Mouse (Mus musculus) heart, embryonic 13.5 days (tissue): ENCODE results near the gene BC107364. TPM values are rescaled to one million over a fixed set of nuclear protein-coding genes. Genes with fewer than 3 reads are reported as not detected.
"Not testable (repeated sequence)": the region's sequence is repeated elsewhere in the genome, so short reads cannot be mapped to it uniquely, and the experiment has no call there.

ENCODE experiments used
- ATAC-seq: fragments of 200-750 bp; cut with Nextera tagmentation; 2 replicates; pipeline ENCODE4 v1.8.0; 2017; ENCODE audit warnings: moderate TSS enrichment; ENCODE audit not compliant: insufficient number of reproducible peaks, low FRiP score, low TSS enrichment; ENCODE audit errors: extremely low read depth
- H3K27ac ChIP-seq: fragments of 300-500 bp; sonication (generic); replicated peaks from 2 replicates; pipeline ENCODE4 v1.5.1; 2015; ENCODE audit warnings: moderate library complexity, mild to moderate bottlenecking, inconsistent platforms
- H3K27me3 ChIP-seq: fragments of 300-500 bp; sonication (generic); replicated peaks from 2 replicates; pipeline ENCODE4 v1.6.1; 2015; ENCODE audit warnings: mild to moderate bottlenecking, inconsistent platforms
- H3K36me3 ChIP-seq: fragments of 300-500 bp; sonication (generic); 2 replicates; pipeline ENCODE4 v1.6.1; 2015; ENCODE audit warnings: mild to moderate bottlenecking, inconsistent platforms
- H3K4me1 ChIP-seq: fragments of 300-500 bp; sonication (generic); 2 replicates; pipeline ENCODE4 v1.6.1; 2015; ENCODE audit warnings: inconsistent platforms
- H3K4me2 ChIP-seq: fragments of 300-500 bp; sonication (generic); 2 replicates; pipeline ENCODE4 v1.6.1; 2015; ENCODE audit warnings: inconsistent platforms, mild to moderate bottlenecking, moderate library complexity
- H3K4me3 ChIP-seq: fragments of 300-500 bp; sonication (generic); 2 replicates; pipeline ENCODE4 v1.5.1; 2015; ENCODE audit warnings: moderate library complexity, mild to moderate bottlenecking, inconsistent platforms
- H3K9ac ChIP-seq: fragments of 300-500 bp; sonication (generic); 2 replicates; pipeline ENCODE4 v1.6.1; 2015; ENCODE audit warnings: inconsistent platforms, mild to moderate bottlenecking, moderate library complexity
- H3K9me3 ChIP-seq: fragments of 300-500 bp; sonication (generic); 2 replicates; pipeline ENCODE4 v1.6.1; 2016; ENCODE audit warnings: inconsistent platforms
- WGBS: fragments of 180-500 bp; shearing (Covaris S2); methylation state at CpG from one replicate; pipeline ENCODE4 v1.1.7; 2015; ENCODE audit warnings: mixed read lengths; 5-methylcytosine and 5-hydroxymethylcytosine counted together
- polyA plus RNA-seq: library from polyadenylated mRNA; unstranded; fragments of >200 nt; fragmentation: Nextera tagmentation; extraction: Ambion mirVana; gene quantifications from 2 replicates; pipeline ENCODE4 v1.2.1, GENCODE M21; 2015

Gene BC107364
- polyA plus RNA-seq, 1 experiment from 2014 or later = 0.78 TPM

GRCm38 (mm10) chr3:96440578-96440977 is 11.5 kb downstream of the BC107364 start:
- ATAC-seq = no peak
- H3K27ac ChIP-seq = no peak overlapping the region
- H3K4me2 ChIP-seq = peak overlapping the region; percentile 70
- H3K9ac ChIP-seq = peak overlapping the region; percentile 78
- peaks cover 9% of the 10 kb centered on the region for H3K4me1 ChIP-seq
- peak overlapping the region; percentile 48 for H3K4me3 ChIP-seq
- H3K36me3 ChIP-seq = no peaks in the 10 kb centered on the region
- under 1% methylated on average over 13 of the region's 13 CpGs for WGBS
- H3K27me3 ChIP-seq = peaks cover 94% of the 10 kb centered on the region
- H3K9me3 ChIP-seq = no peaks in the 10 kb centered on the region

DNA sequence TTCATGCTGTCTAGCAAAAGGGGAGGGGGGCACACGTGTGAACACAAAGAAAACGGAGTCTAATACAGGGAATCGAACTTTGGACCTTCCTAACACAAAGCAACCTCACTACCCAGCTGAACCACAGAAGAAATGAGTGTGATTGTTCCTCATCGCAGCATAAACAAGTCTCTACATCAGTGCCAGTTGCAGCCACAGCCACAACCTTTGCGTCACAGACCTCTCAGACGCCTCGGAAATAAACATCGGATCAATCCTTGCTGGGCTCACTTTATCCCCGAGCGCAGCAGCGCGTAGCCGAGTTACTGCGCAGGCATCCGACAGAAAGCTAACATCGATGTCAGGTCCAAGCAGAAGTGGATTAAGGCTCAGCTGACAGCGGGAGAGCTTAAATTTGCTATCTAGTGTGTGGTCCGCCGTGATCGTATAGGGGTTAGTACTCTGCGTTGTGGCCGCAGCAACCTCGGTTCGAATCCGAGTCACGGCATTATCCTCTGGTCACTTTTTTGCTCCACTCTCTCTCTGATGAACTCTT is 16.5 kb downstream of the BC107364 start:
- H3K27me3 ChIP-seq = peaks cover 92% of the 10 kb centered on the region
- no peaks in the 10 kb centered on the region for H3K36me3 ChIP-seq
- H3K9me3 ChIP-seq = no peaks in the 10 kb centered on the region; the same call in 1 of the 2 replicates
- peak overlapping the region; percentile 67 for H3K9ac ChIP-seq
- ATAC-seq = no peak
- WGBS = under 1% methylated on average over 26 of the region's 26 CpGs
- peak overlapping the region; percentile 63 for H3K4me2 ChIP-seq
- no peak overlapping the region for H3K27ac ChIP-seq
- peak overlapping the region; percentile 44 for H3K4me3 ChIP-seq
- peaks cover 6% of the 10 kb centered on the region for H3K4me1 ChIP-seq

- 56% methylated on average over 3 of the region's 3 CpGs for WGBS
- peaks cover 12% of the 10 kb centered on the region for H3K4me1 ChIP-seq
- peaks cover 82% of the 10 kb centered on the region for H3K27me3 ChIP-seq
Measured at GRCm38 (mm10) chr3:96432207-96432606, 19.9 kb downstream of the BC107364 start.

DNA sequence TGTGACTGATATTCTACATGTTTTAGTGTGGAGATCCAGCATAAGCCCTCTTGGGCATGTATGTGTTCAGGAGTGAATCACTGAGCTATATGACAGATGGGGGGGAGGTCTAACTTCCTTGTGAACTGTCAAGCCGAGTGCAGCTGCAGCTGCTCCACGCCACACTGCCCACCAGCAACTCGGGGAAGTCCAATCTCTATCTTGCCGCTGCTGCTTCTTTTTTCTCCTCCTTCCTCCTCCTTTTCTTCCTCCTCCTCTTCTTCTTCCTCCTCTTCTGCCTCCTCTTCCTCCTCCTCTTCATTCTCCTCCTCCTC is 22.3 kb downstream of the BC107364 start:
- WGBS = 67% methylated on average over 4 of the region's 4 CpGs
- Histone ChIP-seq H3K4me1 (peaks cover 9% of the 10 kb centered on the region), H3K36me3 (no peaks in the 10 kb centered on the region), H3K4me3 (no peak overlapping the region), H3K4me2 (no peak overlapping the region), H3K9me3 (no peaks in the 10 kb centered on the region; the same call in 1 of the 2 replicates), H3K27ac (no peak overlapping the region), H3K27me3 (peaks cover 67% of the 10 kb centered on the region), H3K9ac (no peak overlapping the region)
- ATAC-seq = no peak

More at GRCm38 (mm10) chr3:96432207-96432606, 19.9 kb downstream of the BC107364 start:
- Histone ChIP-seq H3K36me3 (no peaks in the 10 kb centered on the region), H3K4me3 (no peak overlapping the region), H3K9ac (no peak overlapping the region), H3K9me3 (no peaks in the 10 kb centered on the region; the same call in 1 of the 2 replicates), H3K4me2 (no peak overlapping the region), H3K27ac (no peak overlapping the region)
- no peak for ATAC-seq

DNA sequence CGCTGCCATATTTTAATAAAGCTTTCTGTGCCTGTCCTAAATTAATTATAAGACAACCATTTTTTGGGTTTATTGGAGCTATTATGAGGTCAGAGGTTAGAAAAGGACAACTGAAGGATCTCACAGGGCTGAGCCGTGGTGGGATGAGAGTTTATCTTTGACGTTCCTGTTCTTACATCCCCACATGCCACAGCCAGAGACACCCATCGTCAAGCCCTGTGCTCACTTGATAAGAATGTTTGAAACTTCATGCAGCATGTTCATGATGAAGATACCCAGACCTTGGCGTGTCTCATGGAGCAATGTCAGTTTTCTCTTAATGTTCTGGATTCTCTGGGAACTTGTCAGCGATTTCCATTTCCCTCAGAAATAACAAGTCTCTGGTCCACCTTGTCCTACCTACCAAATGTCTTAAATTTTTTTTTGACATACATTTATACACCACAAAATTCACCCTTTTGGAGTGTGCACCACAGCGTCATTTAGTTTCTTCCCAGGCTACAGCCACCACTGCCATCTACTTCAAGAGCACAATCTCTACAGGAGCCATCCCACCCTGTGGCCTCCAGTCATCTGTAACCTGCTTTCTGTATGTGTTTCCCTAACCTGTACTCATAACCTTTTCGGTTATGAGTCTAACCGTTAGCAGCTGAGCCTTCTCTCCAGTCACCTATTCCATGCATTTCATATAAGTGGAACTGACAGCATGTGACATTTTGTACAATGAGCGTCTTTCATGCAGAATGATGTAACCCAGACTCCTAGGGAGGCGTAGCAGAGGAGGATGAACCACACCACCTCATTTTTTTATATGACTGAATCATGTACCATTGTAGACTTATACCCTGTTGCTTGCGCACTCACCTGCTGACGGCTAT is 22.9 kb downstream of the BC107364 start:
- no peak overlapping the region for H3K9ac ChIP-seq
- WGBS = 70% methylated on average over 13 of the region's 13 CpGs
- no peaks in the 10 kb centered on the region for H3K9me3 ChIP-seq
- H3K27me3 ChIP-seq = peaks cover 65% of the 10 kb centered on the region
- H3K36me3 ChIP-seq = no peaks in the 10 kb centered on the region
- no peak for ATAC-seq
- no peak overlapping the region for H3K27ac ChIP-seq
- H3K4me3 ChIP-seq = no peak overlapping the region
- peaks cover 9% of the 10 kb centered on the region for H3K4me1 ChIP-seq
- H3K4me2 ChIP-seq = no peak overlapping the region

GRCm38 (mm10) chr3:96427761-96428462 is 24.2 kb downstream of the BC107364 start:
- Histone ChIP-seq H3K27me3 (peaks cover 64% of the 10 kb centered on the region), H3K9ac (peak overlapping the region; percentile 56), H3K4me1 (peaks cover 9% of the 10 kb centered on the region), H3K4me3 (peak overlapping the region; percentile 38), H3K4me2 (peak overlapping the region; percentile 65), H3K36me3 (no peaks in the 10 kb centered on the region), H3K27ac (no peak overlapping the region), H3K9me3 (no peaks in the 10 kb centered on the region)
- WGBS = 6% methylated on average over 16 of the region's 16 CpGs
- ATAC-seq = no peak

GRCm38 (mm10) chr3:96427311-96427710 is 24.8 kb downstream of the BC107364 start:
- ATAC-seq = no peak
- H3K9me3 ChIP-seq = no peaks in the 10 kb centered on the region
- peak overlapping the region; percentile 65 for H3K4me2 ChIP-seq
- peaks cover 64% of the 10 kb centered on the region for H3K27me3 ChIP-seq
- peak overlapping the region; percentile 56 for H3K9ac ChIP-seq
- no peak overlapping the region for H3K27ac ChIP-seq
- 12% methylated on average over 4 of the region's 4 CpGs for WGBS
- H3K4me3 ChIP-seq = peak overlapping the region; percentile 38
- H3K4me1 ChIP-seq = peaks cover 9% of the 10 kb centered on the region
- H3K36me3 ChIP-seq = no peaks in the 10 kb centered on the region

DNA sequence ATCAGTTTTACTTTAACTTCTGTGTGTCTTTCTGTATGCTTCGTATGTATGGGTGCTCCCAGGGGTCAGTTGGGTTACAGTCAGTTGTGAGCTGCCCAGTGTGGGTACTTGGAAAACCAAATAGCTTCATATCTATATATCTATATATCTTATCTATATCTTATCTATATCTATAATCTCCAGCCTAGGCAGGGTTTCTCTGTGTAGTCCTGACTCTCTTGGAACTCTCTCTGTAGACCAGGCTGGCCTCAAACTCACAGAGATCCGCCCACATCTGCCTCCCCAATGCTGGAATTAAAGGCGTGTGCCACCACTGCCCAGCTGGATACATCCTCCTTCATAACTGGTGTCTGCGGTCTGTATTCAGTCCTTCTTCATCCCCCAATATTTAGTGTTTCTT is 25.8 kb downstream of the BC107364 start:
- ATAC-seq = no peak
- Histone ChIP-seq H3K4me1 (peaks cover 9% of the 10 kb centered on the region), H3K9me3 (no peaks in the 10 kb centered on the region), H3K27me3 (peaks cover 62% of the 10 kb centered on the region), H3K36me3 (no peaks in the 10 kb centered on the region), H3K4me2 (no peak overlapping the region), H3K4me3 (no peak overlapping the region), H3K27ac (no peak overlapping the region), H3K9ac (no peak overlapping the region)
- 76% methylated on average over 4 of the region's 4 CpGs for WGBS

DNA sequence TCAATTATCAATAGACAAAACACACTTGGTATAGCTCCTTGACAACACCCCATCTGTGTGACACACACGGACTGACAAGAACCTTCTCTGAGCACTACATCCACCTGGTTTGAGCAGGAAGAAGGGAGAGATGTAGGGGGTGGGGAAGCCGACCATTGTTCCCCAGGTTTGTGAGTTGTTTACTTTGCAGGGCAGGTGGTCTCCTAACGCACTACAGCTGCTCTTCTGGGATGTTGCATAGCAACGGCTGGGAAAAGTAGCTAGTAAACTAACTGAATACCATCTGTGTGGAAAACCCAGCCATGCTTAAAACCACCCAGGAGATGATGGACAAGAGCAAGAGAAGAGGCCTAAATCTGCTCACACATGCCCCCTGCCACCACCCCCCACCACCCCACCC is 27.7 kb downstream of the BC107364 start:
- not testable (repeated sequence) for H3K27ac ChIP-seq, ATAC-seq, H3K4me2 ChIP-seq, H3K9me3 ChIP-seq, H3K4me3 ChIP-seq, H3K36me3 ChIP-seq, H3K4me1 ChIP-seq, H3K9ac ChIP-seq
- 29% methylated on average over 4 of the region's 4 CpGs for WGBS
- H3K27me3 ChIP-seq = peaks cover 52% of the 10 kb centered on the region

DNA sequence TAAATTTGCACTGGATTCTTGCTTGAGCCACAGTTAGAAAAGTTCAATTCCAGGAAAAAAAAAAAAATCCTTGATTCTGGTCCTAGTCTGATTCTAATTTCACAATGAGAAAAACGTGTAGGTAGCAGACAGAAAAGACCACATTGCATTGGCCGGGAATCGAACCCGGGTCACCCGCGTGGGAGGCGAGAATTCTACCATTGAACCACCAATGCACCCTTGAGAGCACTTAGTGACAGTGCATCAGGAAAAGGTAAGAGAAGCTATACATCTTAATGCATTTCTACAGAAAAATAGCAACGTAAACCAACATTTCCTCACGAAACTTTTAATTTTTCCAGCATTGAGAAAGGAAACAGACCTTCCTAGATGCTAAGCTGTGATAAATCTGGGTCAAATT is 28.2 kb downstream of the BC107364 start:
- Histone ChIP-seq H3K4me3 (no peak overlapping the region), H3K27me3 (peaks cover 46% of the 10 kb centered on the region), H3K27ac (no peak overlapping the region), H3K36me3 (no peaks in the 10 kb centered on the region), H3K4me1 (peaks cover 9% of the 10 kb centered on the region), H3K9ac (no peak overlapping the region), H3K4me2 (no peak overlapping the region), H3K9me3 (no peaks in the 10 kb centered on the region)
- 12% methylated on average over 9 of the region's 9 CpGs for WGBS
- no peak for ATAC-seq

DNA sequence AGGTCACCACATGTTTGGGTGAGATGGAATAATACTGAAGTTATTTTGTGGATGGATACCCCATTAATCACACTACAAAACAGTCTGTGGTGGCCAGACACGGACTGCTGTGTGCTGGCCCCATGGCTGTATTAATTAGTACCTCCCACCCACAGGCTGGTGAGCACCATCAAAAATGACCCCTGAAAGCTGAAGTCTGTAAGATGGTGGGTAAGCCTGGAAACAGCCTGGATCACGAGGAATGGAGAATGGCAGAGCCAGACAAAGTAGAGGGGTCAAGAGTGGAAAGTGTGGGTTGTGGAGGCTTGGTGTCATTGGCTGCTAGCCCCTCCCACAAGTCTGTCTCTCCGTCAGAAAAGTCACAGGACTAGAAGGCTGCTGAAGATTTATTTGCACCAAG is 31.3 kb downstream of the BC107364 start:
- ATAC-seq = no peak
- H3K27ac ChIP-seq = no peak overlapping the region
- no peaks in the 10 kb centered on the region for H3K9me3 ChIP-seq
- no peak overlapping the region for H3K4me2 ChIP-seq
- H3K36me3 ChIP-seq = no peaks in the 10 kb centered on the region
- no peaks in the 10 kb centered on the region for H3K4me1 ChIP-seq
- peaks cover 37% of the 10 kb centered on the region for H3K27me3 ChIP-seq
- H3K9ac ChIP-seq = no peak overlapping the region
- no peak overlapping the region for H3K4me3 ChIP-seq
- WGBS = 47% methylated on average over 3 of the region's 3 CpGs
